Mouse (Mus musculus): Measurements from ENCODE around the gene Sash1.

DNA sequence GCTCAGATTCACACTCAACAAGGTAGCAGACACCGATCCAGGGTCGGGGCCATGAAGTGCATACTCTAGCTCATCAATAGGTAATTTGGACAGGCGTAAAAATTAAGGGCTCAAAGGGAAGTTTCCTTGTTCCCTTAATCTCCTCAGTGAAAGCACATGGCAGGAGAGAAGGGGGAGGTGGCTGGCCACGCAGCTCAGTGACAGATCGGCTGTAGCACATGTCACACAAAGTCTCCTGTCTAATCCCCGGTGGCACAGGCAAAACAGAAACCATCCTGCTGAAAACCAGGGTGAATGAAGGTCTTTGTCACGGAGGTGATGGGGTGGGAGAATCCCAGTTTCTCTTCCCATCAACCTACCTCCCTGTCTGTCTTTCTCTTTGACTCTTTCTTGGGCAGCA lies 75.4 kb downstream of the Sash1 start:
- TF ChIP-seq CTCF (IDR thresholded peaks at IDR 0.05; ENCODE audit: borderline replicate concordance, control insufficient read depth, extremely low read depth, insufficient read depth, low read length, poor library complexity) (no peak), POLR2A (IDR thresholded peaks at IDR 0.05; ENCODE audit: control insufficient read depth, extremely low read depth, insufficient read depth, low read length, poor library complexity) (no peak)
